Mouse (Mus musculus): ENCODE results near the gene Nle1. TPM values are rescaled to one million over a fixed set of nuclear protein-coding genes. Genes with fewer than 3 reads are reported as not detected.

Nle1 gene
- polyA plus RNA-seq (2015; fragmentation: Nextera tagmentation; extraction: Ambion mirVana), result 24.9 and 25.3 TPM in 2 replicates

GRCm38 (mm10) chr11:82907651-82908607 lies at the start of gene Nle1:
Gene Nle1 (minus strand): TSS chr11:82908411.

GRCm38 (mm10) chr11:82950736-82951481 lies 42.7 kb upstream of the Nle1 start, which contains the start of gene Slfn5:
Gene Slfn5 (plus strand): TSS chr11:82951349.

GRCm38 (mm10) chr11:82910250-82910649 lies 2.0 kb upstream of the Nle1 start, which contains the start of gene Unc45b:
Gene Unc45b (plus strand): TSS chr11:82910550.

GRCm38 (mm10) chr11:82891936-82892335 lies 16.3 kb downstream of the Nle1 start, which contains the start of gene Fndc8:
Gene Fndc8 (plus strand): TSS chr11:82892124.

GRCm38 (mm10) chr11:82890342-82890762 lies 17.9 kb downstream of the Nle1 start, which contains the start of gene Rad51d:
Gene Rad51d (minus strand): TSS chr11:82890614.

GRCm38 (mm10) chr11:82871031-82871446 lies 37.2 kb downstream of the Nle1 start, which contains the start of gene Rffl:
Gene Rffl (minus strand): TSS chr11:82871210.

Other genes with a start within 250 kb of the Nle1 start
- gene Cct6b, start 144.1 kb downstream of the Nle1 start, polyA plus RNA-seq (2015; fragmentation: Nextera tagmentation; extraction: Ambion mirVana), result 0.13 and 0.32 TPM in 2 replicates
- 20.6 and 21.0 TPM in 2 replicates for gene Zfp830, start 144.1 kb downstream of the Nle1 start, polyA plus RNA-seq (2015; fragmentation: Nextera tagmentation; extraction: Ambion mirVana)
- gene Lig3, start 127.3 kb downstream of the Nle1 start, polyA plus RNA-seq (2015; fragmentation: Nextera tagmentation; extraction: Ambion mirVana), result 10.6 and 11.6 TPM in 2 replicates
- gene Rffl, start 37.2 kb downstream of the Nle1 start, polyA plus RNA-seq (2015; fragmentation: Nextera tagmentation; extraction: Ambion mirVana), result 3.2 and 4.4 TPM in 2 replicates
- 10.1 and 10.7 TPM in 2 replicates for gene Rad51d, start 17.8 kb downstream of the Nle1 start, polyA plus RNA-seq (2015; fragmentation: Nextera tagmentation; extraction: Ambion mirVana)
- 0.18 and 0.51 TPM in 2 replicates for gene Fndc8, start 16.3 kb downstream of the Nle1 start, polyA plus RNA-seq (2015; fragmentation: Nextera tagmentation; extraction: Ambion mirVana)
- 1.9 and 2.0 TPM in 2 replicates for gene Unc45b, start 2.1 kb upstream of the Nle1 start, polyA plus RNA-seq (2015; fragmentation: Nextera tagmentation; extraction: Ambion mirVana)
- gene Slfn5, start 42.9 kb upstream of the Nle1 start, polyA plus RNA-seq (2015; fragmentation: Nextera tagmentation; extraction: Ambion mirVana), result 2.7 and 3.5 TPM in 2 replicates
- 1.3 and 1.7 TPM in 2 replicates for gene Slfn9, start 83.4 kb upstream of the Nle1 start, polyA plus RNA-seq (2015; fragmentation: Nextera tagmentation; extraction: Ambion mirVana)
- gene Slfn8, start 112.4 kb upstream of the Nle1 start, polyA plus RNA-seq (2015; fragmentation: Nextera tagmentation; extraction: Ambion mirVana), result 0.31 and 0.41 TPM in 2 replicates
- gene Slfn2, start 156.7 kb upstream of the Nle1 start, polyA plus RNA-seq (2015; fragmentation: Nextera tagmentation; extraction: Ambion mirVana), result 3.1 and 3.2 TPM in 2 replicates
- 0.13 TPM in 1 of 2 replicates, not detected in the other for gene Slfn1, start 208.4 kb upstream of the Nle1 start, polyA plus RNA-seq (2015; fragmentation: Nextera tagmentation; extraction: Ambion mirVana)

All from neural tube, postnatal 0 days (tissue).